Mouse (Mus musculus): Measurements from ENCODE around the gene Olfr771. TPM values are rescaled to one million over a fixed set of nuclear protein-coding genes. Genes with fewer than 3 reads are reported as not detected.
"Not testable (repeated sequence)": the region's sequence is repeated elsewhere in the genome, so short reads cannot be mapped to it uniquely, and the experiment has no call there.

Gene Olfr771
- polyA plus RNA-seq (2015; fragmentation: Nextera tagmentation; extraction: Ambion mirVana) = not detected in 2 replicates

DNA sequence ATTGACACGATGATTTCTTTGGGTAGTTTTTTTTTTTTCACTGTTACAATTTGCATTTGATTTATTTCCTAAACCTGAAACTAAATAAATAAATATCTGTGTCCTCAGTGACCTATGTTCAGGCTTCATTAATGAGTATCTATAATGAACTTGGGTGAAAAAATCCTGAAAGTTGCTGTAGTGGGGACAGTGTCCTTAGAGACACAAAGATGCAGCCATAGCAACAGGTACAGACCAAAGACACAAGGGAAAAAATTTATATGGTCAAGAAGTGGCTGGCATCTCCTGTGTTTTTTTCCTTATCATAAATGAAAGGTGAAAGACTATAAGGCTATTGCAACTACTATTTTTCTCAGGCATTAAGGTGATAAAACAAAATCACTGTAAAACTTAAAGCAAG, at the start of gene Olfr771:
Gene Olfr771, minus strand, starts transcription at position 101 of the 400 bp plus-strand sequence.
- Histone ChIP-seq H3K4me3 (replicated peaks) (no peak within 1 kb of the TSS), H3K4me1 (replicated peaks) (no peaks in the 10 kb centered on the region), H3K9me3 (no peaks in the 10 kb centered on the region), H3K36me3 (no peaks in the 10 kb centered on the region), H3K27me3 (no peaks in the 10 kb centered on the region), H3K27ac (no peak within 1 kb of the TSS), H3K4me2 (replicated peaks) (no peak within 1 kb of the TSS), H3K9ac (replicated peaks) (no peak within 1 kb of the TSS)
- WGBS = 90% methylated on average over 1 of the region's 1 CpGs
- ATAC-seq = no peak

DNA sequence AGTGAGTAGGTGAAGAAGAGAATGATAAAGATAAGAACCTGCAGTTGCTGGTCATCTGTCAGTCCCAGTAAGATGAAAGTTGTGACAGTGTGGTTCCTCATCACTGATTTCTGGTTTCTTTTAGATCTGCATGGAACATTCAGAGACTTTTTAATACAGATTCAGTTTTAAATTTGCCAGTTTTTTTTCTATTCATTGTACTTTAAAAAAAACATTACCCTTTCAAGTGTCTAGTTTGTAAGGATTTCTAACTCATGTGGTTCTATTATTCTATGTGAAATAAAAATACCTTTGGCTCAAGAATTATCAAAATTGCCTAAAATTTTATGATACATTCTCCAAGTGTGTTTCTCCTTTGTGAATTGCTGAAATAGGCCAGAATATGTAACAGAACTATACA, 22.8 kb upstream of the Olfr771 start, which contains the start of gene Olfr773:
Gene Olfr773, minus strand, starts transcription at position 101 of the 400 bp plus-strand sequence.
- not testable (repeated sequence) for H3K27ac ChIP-seq; H3K4me3 ChIP-seq (replicated peaks); H3K27me3 ChIP-seq; H3K4me1 ChIP-seq (replicated peaks); H3K9me3 ChIP-seq; H3K4me2 ChIP-seq (replicated peaks); H3K9ac ChIP-seq (replicated peaks); ATAC-seq; H3K36me3 ChIP-seq

DNA sequence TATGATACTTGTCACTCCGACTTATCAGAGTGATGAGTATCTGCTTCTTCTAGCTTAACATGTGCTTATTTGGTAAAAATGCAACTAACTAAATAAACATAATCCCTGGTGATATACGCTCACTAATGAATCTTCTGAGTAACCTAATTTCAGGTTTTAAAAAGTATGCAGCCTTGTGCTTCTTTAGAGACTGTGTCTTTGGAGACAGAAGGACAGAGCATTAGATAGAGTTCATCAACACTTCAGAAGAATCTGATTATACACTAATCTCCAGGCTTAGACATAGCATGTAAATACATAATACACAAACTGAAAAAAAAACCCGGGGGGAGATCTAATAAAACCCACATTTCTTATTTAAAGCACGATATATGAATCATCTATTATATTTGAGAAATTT, 13.3 kb upstream of the Olfr771 start, which contains the start of gene Olfr772:
Gene Olfr772, minus strand, starts transcription at position 101 of the 400 bp plus-strand sequence.
- H3K4me1 ChIP-seq (replicated peaks); H3K9me3 ChIP-seq; H3K4me3 ChIP-seq (replicated peaks); H3K9ac ChIP-seq (replicated peaks); H3K27me3 ChIP-seq; ATAC-seq; H3K27ac ChIP-seq; H3K4me2 ChIP-seq (replicated peaks); H3K36me3 ChIP-seq: not testable (repeated sequence)
- 90% methylated on average over 4 of the region's 4 CpGs for WGBS

DNA sequence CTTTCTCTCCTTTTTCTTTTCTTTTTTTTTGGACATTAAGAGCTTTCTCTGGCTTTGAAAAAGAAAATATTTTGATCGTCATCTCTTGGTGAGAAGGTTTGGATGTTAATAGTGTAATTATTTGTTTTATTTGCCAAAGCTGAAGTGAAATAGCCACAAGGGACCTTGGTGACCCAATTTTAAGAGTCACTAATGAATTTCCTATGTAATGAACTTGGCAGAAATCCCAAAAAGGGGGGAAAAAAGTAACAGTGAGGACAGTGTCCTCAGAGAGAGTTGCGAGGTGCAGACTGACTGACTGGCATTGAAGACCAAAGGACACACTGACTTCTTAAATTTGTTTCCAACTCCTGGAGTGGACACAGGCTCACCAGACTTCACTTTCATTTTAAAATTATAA, 25.7 kb downstream of the Olfr771 start, which contains the start of gene Olfr770:
Gene Olfr770, minus strand, starts transcription at position 101 of the 400 bp plus-strand sequence.
- Histone ChIP-seq H3K4me2 (replicated peaks) (no peak within 1 kb of the TSS), H3K36me3 (no peaks in the 10 kb centered on the region), H3K27ac (no peak within 1 kb of the TSS), H3K9me3 (no peaks in the 10 kb centered on the region), H3K9ac (replicated peaks) (no peak within 1 kb of the TSS), H3K4me3 (replicated peaks) (no peak within 1 kb of the TSS), H3K27me3 (no peaks in the 10 kb centered on the region), H3K4me1 (replicated peaks) (no peaks in the 10 kb centered on the region)
- no peak for ATAC-seq
- WGBS = 88% methylated on average over 2 of the region's 2 CpGs

DNA sequence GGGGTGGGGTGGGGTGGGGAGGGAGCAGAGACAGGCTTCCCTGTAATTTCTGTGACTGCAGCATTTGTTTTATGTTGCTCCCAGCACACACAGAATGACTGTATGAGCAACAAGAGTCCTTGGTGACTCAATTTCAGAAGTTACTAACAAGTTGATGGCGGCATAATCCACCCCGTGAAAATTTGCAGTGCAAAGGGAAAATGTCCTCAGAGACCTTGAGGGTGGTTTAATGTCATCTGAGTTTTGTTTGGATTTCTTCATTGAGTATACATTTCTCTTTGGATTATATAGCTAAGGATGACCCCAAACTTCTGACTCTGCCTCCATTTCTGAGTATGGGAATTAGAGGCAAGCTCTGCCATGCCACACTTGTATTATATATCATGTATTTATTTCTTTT, 46.8 kb downstream of the Olfr771 start, which contains the start of gene Olfr769:
Gene Olfr769, minus strand, starts transcription at position 101 of the 400 bp plus-strand sequence.
- Histone ChIP-seq H3K4me1 (replicated peaks) (no peaks in the 10 kb centered on the region), H3K27ac (no peak within 1 kb of the TSS), H3K4me3 (replicated peaks) (no peak within 1 kb of the TSS), H3K4me2 (replicated peaks) (no peak within 1 kb of the TSS), H3K9ac (replicated peaks) (no peak within 1 kb of the TSS), H3K36me3 (no peaks in the 10 kb centered on the region), H3K27me3 (no peaks in the 10 kb centered on the region), H3K9me3 (no peaks in the 10 kb centered on the region)
- 86% methylated on average over 2 of the region's 2 CpGs for WGBS
- no peak for ATAC-seq

DNA sequence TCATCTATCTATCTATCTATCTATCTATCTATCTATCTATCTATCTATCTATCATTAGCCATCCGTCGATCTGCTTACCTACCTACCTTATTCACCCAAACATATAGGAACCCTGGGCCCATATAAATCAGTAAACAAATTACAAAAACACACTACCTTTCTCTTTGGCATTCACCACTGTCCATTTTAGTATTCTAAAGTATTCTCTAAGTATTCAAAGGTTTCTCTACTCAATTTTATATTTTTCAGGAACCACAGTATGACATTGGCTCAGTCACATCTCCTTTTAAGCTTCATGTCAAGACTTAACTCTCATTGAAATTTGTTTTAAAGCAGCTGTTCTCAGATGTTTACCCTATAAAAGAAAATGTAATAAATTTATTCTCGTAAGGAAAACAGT, 49.4 kb downstream of the Olfr771 start:
- Histone ChIP-seq H3K27me3 (no peaks in the 10 kb centered on the region), H3K4me3 (replicated peaks) (no peak overlapping the region), H3K27ac (no peak overlapping the region), H3K9me3 (no peaks in the 10 kb centered on the region), H3K36me3 (no peaks in the 10 kb centered on the region), H3K9ac (replicated peaks) (no peak overlapping the region), H3K4me1 (replicated peaks) (no peaks in the 10 kb centered on the region), H3K4me2 (replicated peaks) (no peak overlapping the region)
- 92% methylated on average over 3 of the region's 3 CpGs for WGBS
- no peak for ATAC-seq

Other genes starting within 250 kb of the Olfr771 start
- 14.8 and 20.9 TPM in 2 replicates for gene Rdh5, start 241.9 kb downstream of the Olfr771 start, polyA plus RNA-seq (2015; fragmentation: Nextera tagmentation; extraction: Ambion mirVana)
- gene Bloc1s1, start 240.7 kb downstream of the Olfr771 start, polyA plus RNA-seq (2015; fragmentation: Nextera tagmentation; extraction: Ambion mirVana) = 266 and 289 TPM in 2 replicates
- 1.7 and 2.5 TPM in 2 replicates for gene Itga7, start 230.9 kb downstream of the Olfr771 start, polyA plus RNA-seq (2015; fragmentation: Nextera tagmentation; extraction: Ambion mirVana)
- not detected in 2 replicates for gene Mettl7b, start 203.8 kb downstream of the Olfr771 start, polyA plus RNA-seq (2015; fragmentation: Nextera tagmentation; extraction: Ambion mirVana)
- gene Olfr9, start 175.3 kb downstream of the Olfr771 start, polyA plus RNA-seq (2015; fragmentation: Nextera tagmentation; extraction: Ambion mirVana) = not detected in 2 replicates
- not detected in 2 replicates for gene Olfr763, start 154.0 kb downstream of the Olfr771 start, polyA plus RNA-seq (2015; fragmentation: Nextera tagmentation; extraction: Ambion mirVana)
- gene Olfr764-ps1, start 124.9 kb downstream of the Olfr771 start, polyA plus RNA-seq (2015; fragmentation: Nextera tagmentation; extraction: Ambion mirVana) = not detected in 2 replicates
- not detected in 2 replicates for gene Olfr765, start 114.8 kb downstream of the Olfr771 start, polyA plus RNA-seq (2015; fragmentation: Nextera tagmentation; extraction: Ambion mirVana)
- not detected in 2 replicates for gene Olfr766-ps1, start 95.8 kb downstream of the Olfr771 start, polyA plus RNA-seq (2015; fragmentation: Nextera tagmentation; extraction: Ambion mirVana)
- not detected in 2 replicates for gene Olfr767, start 81.8 kb downstream of the Olfr771 start, polyA plus RNA-seq (2015; fragmentation: Nextera tagmentation; extraction: Ambion mirVana)
- not detected in 2 replicates for gene Olfr768, start 65.4 kb downstream of the Olfr771 start, polyA plus RNA-seq (2015; fragmentation: Nextera tagmentation; extraction: Ambion mirVana)
- not detected in 2 replicates for gene Olfr769, start 46.9 kb downstream of the Olfr771 start, polyA plus RNA-seq (2015; fragmentation: Nextera tagmentation; extraction: Ambion mirVana)
- gene Olfr770, start 25.8 kb downstream of the Olfr771 start, polyA plus RNA-seq (2015; fragmentation: Nextera tagmentation; extraction: Ambion mirVana) = not detected in 2 replicates
- not detected in 2 replicates for gene Olfr772, start 13.2 kb upstream of the Olfr771 start, polyA plus RNA-seq (2015; fragmentation: Nextera tagmentation; extraction: Ambion mirVana)
- not detected in 2 replicates for gene Olfr773, start 22.7 kb upstream of the Olfr771 start, polyA plus RNA-seq (2015; fragmentation: Nextera tagmentation; extraction: Ambion mirVana)
- not detected in 2 replicates for gene Olfr774, start 71.5 kb upstream of the Olfr771 start, polyA plus RNA-seq (2015; fragmentation: Nextera tagmentation; extraction: Ambion mirVana)
- gene Olfr775, start 83.7 kb upstream of the Olfr771 start, polyA plus RNA-seq (2015; fragmentation: Nextera tagmentation; extraction: Ambion mirVana) = not detected in 2 replicates
- not detected in 2 replicates for gene Olfr776, start 94.4 kb upstream of the Olfr771 start, polyA plus RNA-seq (2015; fragmentation: Nextera tagmentation; extraction: Ambion mirVana)
- not detected in 2 replicates for gene Olfr777, start 106.7 kb upstream of the Olfr771 start, polyA plus RNA-seq (2015; fragmentation: Nextera tagmentation; extraction: Ambion mirVana)
- gene Olfr780, start 153.4 kb upstream of the Olfr771 start, polyA plus RNA-seq (2015; fragmentation: Nextera tagmentation; extraction: Ambion mirVana) = not detected in 2 replicates
- gene Olfr781, start 164.1 kb upstream of the Olfr771 start, polyA plus RNA-seq (2015; fragmentation: Nextera tagmentation; extraction: Ambion mirVana) = not detected in 2 replicates
- not detected in 2 replicates for gene Olfr782, start 184.1 kb upstream of the Olfr771 start, polyA plus RNA-seq (2015; fragmentation: Nextera tagmentation; extraction: Ambion mirVana)
- gene Olfr784, start 219.3 kb upstream of the Olfr771 start, polyA plus RNA-seq (2015; fragmentation: Nextera tagmentation; extraction: Ambion mirVana) = 0.08 TPM in 1 of 2 replicates, not detected in the other
- not detected in 2 replicates for gene Olfr785, start 240.7 kb upstream of the Olfr771 start, polyA plus RNA-seq (2015; fragmentation: Nextera tagmentation; extraction: Ambion mirVana)